Mouse (Mus musculus) heart, embryonic 15.5 days (tissue): Measurements from ENCODE around the gene P4ha2. TPM values are rescaled to one million over a fixed set of nuclear protein-coding genes. Genes with fewer than 3 reads are reported as not detected.

Experiments used
- ATAC-seq: fragments of 200-750 bp; cut with Nextera tagmentation; replicated peaks from 2 replicates; pipeline ENCODE4 v1.8.0; 2017; ENCODE audit warnings: low read depth, moderate TSS enrichment; ENCODE audit not compliant: insufficient number of reproducible peaks, insufficient read depth, low FRiP score
- H3K27ac ChIP-seq: fragments of 300-500 bp; sonication (generic); 2 replicates; pipeline ENCODE4 v1.5.1; 2015; ENCODE audit warnings: mild to moderate bottlenecking, inconsistent platforms
- H3K27me3 ChIP-seq: fragments of 300-500 bp; sonication (generic); 2 replicates; pipeline ENCODE4 v1.6.1; 2015; ENCODE audit warnings: inconsistent platforms
- H3K36me3 ChIP-seq: fragments of 300-500 bp; sonication (generic); 2 replicates; pipeline ENCODE4 v1.6.1; 2015; ENCODE audit warnings: mild to moderate bottlenecking, inconsistent platforms
- H3K4me1 ChIP-seq: fragments of 300-500 bp; sonication (generic); replicated peaks from 2 replicates; pipeline ENCODE4 v1.6.1; 2015; ENCODE audit warnings: inconsistent platforms
- H3K4me2 ChIP-seq: fragments of 300-500 bp; sonication (generic); 2 replicates; pipeline ENCODE4 v1.6.1; 2015; ENCODE audit warnings: inconsistent platforms, mild to moderate bottlenecking, moderate library complexity
- H3K4me3 ChIP-seq: fragments of 300-500 bp; sonication (generic); 2 replicates; pipeline ENCODE4 v1.5.1; 2015; ENCODE audit warnings: mild to moderate bottlenecking, inconsistent platforms
- H3K9ac ChIP-seq: fragments of 300-500 bp; sonication (generic); 2 replicates; pipeline ENCODE4 v1.6.1; 2015; ENCODE audit warnings: mild to moderate bottlenecking, inconsistent platforms
- H3K9me3 ChIP-seq: fragments of 300-500 bp; sonication (generic); replicated peaks from 2 replicates; pipeline ENCODE4 v1.6.1; 2016; ENCODE audit warnings: inconsistent platforms
- WGBS: fragments of 180-500 bp; shearing (Covaris S2); methylation state at CpG from one replicate; pipeline ENCODE4 v1.1.7; 2015; ENCODE audit warnings: mixed read lengths; 5-methylcytosine and 5-hydroxymethylcytosine counted together
- polyA plus RNA-seq: library from polyadenylated mRNA; unstranded; fragments of >200 nt; fragmentation: Nextera tagmentation; extraction: Ambion mirVana; gene quantifications from 2 replicates; pipeline ENCODE4 v1.2.1, GENCODE M21; 2015

Gene P4ha2
- polyA plus RNA-seq, 1 experiment from 2014 or later = 46.0 TPM

- Histone ChIP-seq H3K27ac (no peak overlapping the region), H3K27me3 (no peaks in the 10 kb centered on the region), H3K4me3 (no peak overlapping the region), H3K9ac (no peak overlapping the region), H3K4me1 (peaks cover 2% of the 10 kb centered on the region; the same call in 1 of the 2 replicates), H3K36me3 (no peaks in the 10 kb centered on the region), H3K4me2 (no peak overlapping the region), H3K9me3 (no peaks in the 10 kb centered on the region)
- no peak for ATAC-seq
- whole genome bisulfite sequencing = 30% methylated on average over 1 of the region's 1 CpGs
Measured at GRCm38 (mm10) chr11:54162968-54163367, 63.1 kb downstream of the P4ha2 start.

- no peak overlapping the region for H3K9ac ChIP-seq
- no peaks in the 10 kb centered on the region for H3K27me3 ChIP-seq
- no peaks in the 10 kb centered on the region for H3K9me3 ChIP-seq
- WGBS = 54% methylated on average over 3 of the region's 3 CpGs
- no peaks in the 10 kb centered on the region for H3K4me1 ChIP-seq
- no peaks in the 10 kb centered on the region for H3K36me3 ChIP-seq
- no peak overlapping the region for H3K4me3 ChIP-seq
- H3K27ac ChIP-seq = no peak overlapping the region
- no peak overlapping the region for H3K4me2 ChIP-seq
- no peak for ATAC-seq
Measured at GRCm38 (mm10) chr11:54169432-54170295, 69.8 kb downstream of the P4ha2 start.

- Histone ChIP-seq H3K9ac (no peak overlapping the region), H3K36me3 (no peaks in the 10 kb centered on the region), H3K27me3 (no peaks in the 10 kb centered on the region), H3K4me3 (no peak overlapping the region), H3K4me1 (no peaks in the 10 kb centered on the region), H3K9me3 (no peaks in the 10 kb centered on the region), H3K4me2 (no peak overlapping the region), H3K27ac (no peak overlapping the region)
- WGBS = 68% methylated on average over 2 of the region's 2 CpGs
- no peak for ATAC-seq
Measured at GRCm38 (mm10) chr11:54171175-54171574, 71.3 kb downstream of the P4ha2 start.

GRCm38 (mm10) chr11:54174226-54174625, 74.3 kb downstream of the P4ha2 start:
- Histone ChIP-seq H3K4me1 (no peaks in the 10 kb centered on the region), H3K4me3 (no peak overlapping the region), H3K27ac (no peak overlapping the region), H3K4me2 (no peak overlapping the region), H3K36me3 (no peaks in the 10 kb centered on the region), H3K9ac (no peak overlapping the region), H3K9me3 (no peaks in the 10 kb centered on the region), H3K27me3 (no peaks in the 10 kb centered on the region)
- WGBS = 86% methylated on average over 4 of the region's 4 CpGs
- ATAC-seq = no peak

GRCm38 (mm10) chr11:54174877-54175276, 75.0 kb downstream of the P4ha2 start:
- no peaks in the 10 kb centered on the region for H3K27me3 ChIP-seq
- H3K4me3 ChIP-seq = no peak overlapping the region
- ATAC-seq = no peak
- 58% methylated on average over 2 of the region's 2 CpGs for WGBS
- no peak overlapping the region for H3K9ac ChIP-seq
- no peaks in the 10 kb centered on the region for H3K36me3 ChIP-seq
- H3K27ac ChIP-seq = no peak overlapping the region
- no peaks in the 10 kb centered on the region for H3K9me3 ChIP-seq
- no peaks in the 10 kb centered on the region for H3K4me1 ChIP-seq
- no peak overlapping the region for H3K4me2 ChIP-seq

Other genes with a start within 250 kb of the P4ha2 start
- gene Gm12216, start 240.8 kb upstream of the P4ha2 start, polyA plus RNA-seq = 0.74 and 2.5 TPM in 2 replicates
- gene Slc22a5, start 208.4 kb upstream of the P4ha2 start, polyA plus RNA-seq = 7.3 and 8.9 TPM in 2 replicates
- gene Slc22a21, start 119.8 kb upstream of the P4ha2 start, polyA plus RNA-seq = 1.8 and 2.6 TPM in 2 replicates
- 0.83 and 1.1 TPM in 2 replicates for gene Slc22a4, start 72.0 kb upstream of the P4ha2 start, polyA plus RNA-seq
- 11.4 and 20.8 TPM in 2 replicates for gene Pdlim4, start 31.1 kb upstream of the P4ha2 start, polyA plus RNA-seq
- gene Csf2, start 149.6 kb downstream of the P4ha2 start, polyA plus RNA-seq = not detected in 2 replicates
- not detected in 2 replicates for gene Il3, start 167.2 kb downstream of the P4ha2 start, polyA plus RNA-seq
- 0.47 and 0.55 TPM in 2 replicates for gene Acsl6, start 203.7 kb downstream of the P4ha2 start, polyA plus RNA-seq